Mouse (Mus musculus) midbrain, embryonic 13.5 days (tissue): ENCODE measurements at regions not wholly inside any gene's neighbourhood (a gene's known extent, or its start where the extent isn't known, plus 50 kb on each side); places are given as distances from the start of the nearest gene placed in this dataset.
A peak's percentile ranks its signal among the peaks of the same experiment; 100 is the strongest.

Experiments
- ATAC-seq: fragments of 200-750 bp; cut with Nextera tagmentation; 2 replicates; pipeline ENCODE4 v1.8.0; 2017; ENCODE audit warnings: mild to moderate bottlenecking, moderate TSS enrichment, moderate library complexity
- H3K27ac ChIP-seq: fragments of 300-500 bp; sonication (generic); 2 replicates; pipeline ENCODE4 v1.5.1; 2015; ENCODE audit warnings: inconsistent platforms, mild to moderate bottlenecking, moderate library complexity
- H3K27me3 ChIP-seq: fragments of 300-500 bp; sonication (generic); 2 replicates; pipeline ENCODE4 v1.6.1; 2015; ENCODE audit warnings: mild to moderate bottlenecking, inconsistent platforms
- H3K36me3 ChIP-seq: fragments of 300-500 bp; sonication (generic); 2 replicates; pipeline ENCODE4 v1.6.1; 2015; ENCODE audit warnings: mild to moderate bottlenecking, inconsistent platforms
- H3K4me1 ChIP-seq: fragments of 300-500 bp; sonication (generic); replicated peaks from 2 replicates; pipeline ENCODE4 v1.6.1; 2015; ENCODE audit warnings: inconsistent platforms
- H3K4me2 ChIP-seq: fragments of 300-500 bp; sonication (generic); replicated peaks from 2 replicates; pipeline ENCODE4 v1.6.1; 2015; ENCODE audit warnings: moderate library complexity, mild to moderate bottlenecking, inconsistent platforms
- H3K4me3 ChIP-seq: fragments of 300-500 bp; sonication (generic); replicated peaks from 2 replicates; pipeline ENCODE4 v1.5.1; 2015; ENCODE audit warnings: mild to moderate bottlenecking, inconsistent platforms
- H3K9ac ChIP-seq: fragments of 300-500 bp; sonication (generic); replicated peaks from 2 replicates; pipeline ENCODE4 v1.6.1; 2015; ENCODE audit warnings: mild to moderate bottlenecking, inconsistent platforms
- H3K9me3 ChIP-seq: fragments of 300-500 bp; sonication (generic); 2 replicates; pipeline ENCODE4 v1.6.1; 2016; ENCODE audit warnings: mild to moderate bottlenecking, inconsistent platforms
- WGBS: fragments of 180-500 bp; shearing (Covaris S2); methylation state at CpG from one replicate; pipeline ENCODE4 v1.1.7; 2015; 5-methylcytosine and 5-hydroxymethylcytosine counted together

GRCm38 (mm10) chr4:105648820-105649446 lies 140.7 kb upstream of the Gm12728 start:
- Histone ChIP-seq H3K36me3 (no peaks in the 10 kb centered on the region), H3K4me1 (0 out of 2 replicates have a peak, but pooled peaks cover 2% of the 10 kb centered on the region), H3K4me3 (no peak overlapping the region), H3K4me2 (no peak overlapping the region), H3K27ac (no peak overlapping the region), H3K9me3 (no peaks in the 10 kb centered on the region), H3K9ac (no peak overlapping the region), H3K27me3 (no peaks in the 10 kb centered on the region)
- ATAC-seq, result peak; percentile 88
- WGBS, result 47% methylated on average over 7 of the region's 7 CpGs

- H3K4me3 ChIP-seq, result no peak overlapping the region
- 79% methylated on average over 2 of the region's 2 CpGs for WGBS
- H3K9ac ChIP-seq, result no peak overlapping the region
- 0 out of 2 replicates have a peak, but pooled peaks have one; percentile 55 for ATAC-seq
- H3K36me3 ChIP-seq, result no peaks in the 10 kb centered on the region
- 0 out of 2 replicates have a peak, but pooled peaks cover 2% of the 10 kb centered on the region for H3K4me1 ChIP-seq
- H3K4me2 ChIP-seq, result no peak overlapping the region
- no peaks in the 10 kb centered on the region for H3K27me3 ChIP-seq
- H3K27ac ChIP-seq, result no peak overlapping the region
- H3K9me3 ChIP-seq, result no peaks in the 10 kb centered on the region
Observed at GRCm38 (mm10) chr4:105649447-105649833, 140.2 kb upstream of the Gm12728 start.

GRCm38 (mm10) chr4:105656071-105656655 lies 133.5 kb upstream of the Gm12728 start:
- WGBS, result 79% methylated on average over 5 of the region's 5 CpGs
- H3K4me2 ChIP-seq, result no peak overlapping the region
- no peak for ATAC-seq
- H3K36me3 ChIP-seq, result no peaks in the 10 kb centered on the region
- H3K9ac ChIP-seq, result no peak overlapping the region
- H3K27ac ChIP-seq, result no peak overlapping the region
- no peaks in the 10 kb centered on the region for H3K4me1 ChIP-seq
- H3K9me3 ChIP-seq, result no peaks in the 10 kb centered on the region
- H3K4me3 ChIP-seq, result no peak overlapping the region
- no peaks in the 10 kb centered on the region for H3K27me3 ChIP-seq

GRCm38 (mm10) chr4:105658581-105658980 lies 131.1 kb upstream of the Gm12728 start:
- no peak overlapping the region for H3K27ac ChIP-seq
- H3K9ac ChIP-seq, result no peak overlapping the region
- H3K36me3 ChIP-seq, result no peaks in the 10 kb centered on the region
- H3K4me3 ChIP-seq, result no peak overlapping the region
- no peak overlapping the region for H3K4me2 ChIP-seq
- no peaks in the 10 kb centered on the region for H3K9me3 ChIP-seq
- WGBS, result 78% methylated on average over 3 of the region's 3 CpGs
- ATAC-seq, result no peak
- H3K27me3 ChIP-seq, result no peaks in the 10 kb centered on the region
- no peaks in the 10 kb centered on the region for H3K4me1 ChIP-seq

- no peaks in the 10 kb centered on the region for H3K4me1 ChIP-seq
- no peak overlapping the region for H3K9ac ChIP-seq
- no peak overlapping the region for H3K4me3 ChIP-seq
- ATAC-seq, result no peak
- H3K27me3 ChIP-seq, result no peaks in the 10 kb centered on the region
- no peaks in the 10 kb centered on the region for H3K36me3 ChIP-seq
- no peak overlapping the region for H3K4me2 ChIP-seq
- WGBS, result 74% methylated on average over 1 of the region's 1 CpGs
- H3K9me3 ChIP-seq, result no peaks in the 10 kb centered on the region
- no peak overlapping the region for H3K27ac ChIP-seq
Observed at GRCm38 (mm10) chr4:105676690-105677089, 113.0 kb upstream of the Gm12728 start.

GRCm38 (mm10) chr4:105690716-105691115 lies 99.0 kb upstream of the Gm12728 start:
- Histone ChIP-seq H3K27ac (no peak overlapping the region), H3K36me3 (no peaks in the 10 kb centered on the region), H3K4me2 (no peak overlapping the region), H3K27me3 (no peaks in the 10 kb centered on the region), H3K4me1 (no peaks in the 10 kb centered on the region), H3K9ac (no peak overlapping the region), H3K9me3 (no peaks in the 10 kb centered on the region), H3K4me3 (no peak overlapping the region)
- 69% methylated on average over 3 of the region's 3 CpGs for WGBS
- no peak for ATAC-seq

- Histone ChIP-seq H3K36me3 (no peaks in the 10 kb centered on the region), H3K27me3 (no peaks in the 10 kb centered on the region), H3K4me2 (no peak overlapping the region), H3K9me3 (no peaks in the 10 kb centered on the region), H3K4me3 (no peak overlapping the region), H3K4me1 (no peaks in the 10 kb centered on the region), H3K27ac (no peak overlapping the region), H3K9ac (no peak overlapping the region)
- ATAC-seq, result no peak
- 93% methylated on average over 4 of the region's 4 CpGs for WGBS
Observed at GRCm38 (mm10) chr4:105692380-105692779, 97.3 kb upstream of the Gm12728 start.

GRCm38 (mm10) chr4:105695895-105696294 lies 93.8 kb upstream of the Gm12728 start:
- H3K4me2 ChIP-seq, result no peak overlapping the region
- H3K4me1 ChIP-seq, result no peaks in the 10 kb centered on the region
- H3K27ac ChIP-seq, result no peak overlapping the region
- no peak for ATAC-seq
- H3K9ac ChIP-seq, result no peak overlapping the region
- H3K36me3 ChIP-seq, result no peaks in the 10 kb centered on the region
- no peak overlapping the region for H3K4me3 ChIP-seq
- H3K27me3 ChIP-seq, result no peaks in the 10 kb centered on the region
- 94% methylated on average over 2 of the region's 2 CpGs for WGBS
- no peaks in the 10 kb centered on the region for H3K9me3 ChIP-seq

- no peak overlapping the region for H3K4me3 ChIP-seq
- no peak overlapping the region for H3K9ac ChIP-seq
- no peaks in the 10 kb centered on the region for H3K27me3 ChIP-seq
- 95% methylated on average over 4 of the region's 4 CpGs for WGBS
- H3K9me3 ChIP-seq, result no peaks in the 10 kb centered on the region
- H3K36me3 ChIP-seq, result no peaks in the 10 kb centered on the region
- ATAC-seq, result no peak
- no peaks in the 10 kb centered on the region for H3K4me1 ChIP-seq
- H3K4me2 ChIP-seq, result no peak overlapping the region
- H3K27ac ChIP-seq, result no peak overlapping the region
Observed at GRCm38 (mm10) chr4:105697123-105697522, 92.5 kb upstream of the Gm12728 start.

- no peak for ATAC-seq
- Histone ChIP-seq H3K27ac (no peak overlapping the region), H3K36me3 (no peaks in the 10 kb centered on the region), H3K4me2 (no peak overlapping the region), H3K4me3 (no peak overlapping the region), H3K9ac (no peak overlapping the region), H3K9me3 (no peaks in the 10 kb centered on the region), H3K27me3 (no peaks in the 10 kb centered on the region), H3K4me1 (no peaks in the 10 kb centered on the region)
- 55% methylated on average over 3 of the region's 3 CpGs for WGBS
Observed at GRCm38 (mm10) chr4:105702036-105702435, 87.6 kb upstream of the Gm12728 start.

- no peaks in the 10 kb centered on the region for H3K4me1 ChIP-seq
- no peak overlapping the region for H3K9ac ChIP-seq
- H3K4me3 ChIP-seq, result no peak overlapping the region
- no peaks in the 10 kb centered on the region for H3K27me3 ChIP-seq
- 95% methylated on average over 3 of the region's 3 CpGs for WGBS
- H3K9me3 ChIP-seq, result no peaks in the 10 kb centered on the region
- H3K27ac ChIP-seq, result no peak overlapping the region
- H3K4me2 ChIP-seq, result no peak overlapping the region
- ATAC-seq, result no peak
- no peaks in the 10 kb centered on the region for H3K36me3 ChIP-seq
Observed at GRCm38 (mm10) chr4:105703408-105703807, 86.3 kb upstream of the Gm12728 start.

GRCm38 (mm10) chr4:105704271-105704670 lies 85.4 kb upstream of the Gm12728 start:
- 92% methylated on average over 9 of the region's 9 CpGs for WGBS
- H3K9me3 ChIP-seq, result no peaks in the 10 kb centered on the region
- no peaks in the 10 kb centered on the region for H3K27me3 ChIP-seq
- H3K4me1 ChIP-seq, result no peaks in the 10 kb centered on the region
- ATAC-seq, result no peak
- no peak overlapping the region for H3K4me3 ChIP-seq
- no peak overlapping the region for H3K9ac ChIP-seq
- no peaks in the 10 kb centered on the region for H3K36me3 ChIP-seq
- no peak overlapping the region for H3K4me2 ChIP-seq
- H3K27ac ChIP-seq, result no peak overlapping the region

- WGBS, result 44% methylated on average over 6 of the region's 6 CpGs
- H3K36me3 ChIP-seq, result no peaks in the 10 kb centered on the region
Observed at GRCm38 (mm10) chr4:105705996-105706395, 83.7 kb upstream of the Gm12728 start.

More at GRCm38 (mm10) chr4:105705996-105706395, 83.7 kb upstream of the Gm12728 start:
- no peak overlapping the region for H3K27ac ChIP-seq
- no peak overlapping the region for H3K4me2 ChIP-seq
- no peak for ATAC-seq
- no peaks in the 10 kb centered on the region for H3K4me1 ChIP-seq
- no peak overlapping the region for H3K9ac ChIP-seq
- no peaks in the 10 kb centered on the region for H3K9me3 ChIP-seq
- no peaks in the 10 kb centered on the region for H3K27me3 ChIP-seq
- H3K4me3 ChIP-seq, result no peak overlapping the region
